Mouse (Mus musculus) C2C12 (cell line): ENCODE data around the gene Ppp4r1.
A peak's percentile ranks its signal among the peaks of the same experiment; 100 is the strongest.

Source experiments
- CEBPB ChIP-seq: IDR thresholded peaks from one replicate; pipeline ENCODE4 v1.6.1; 2011; ENCODE audit warnings: low read depth, mild to moderate bottlenecking, control low read depth, moderate library complexity
- CTCF ChIP-seq: IDR thresholded peaks from one replicate; pipeline ENCODE4 v1.5.1; 2011; ENCODE audit not compliant: control insufficient read depth, insufficient read depth, insufficient read length
- FOSL1 ChIP-seq: IDR thresholded peaks from one replicate; pipeline ENCODE4 v1.8.0; 2011; ENCODE audit warnings: mild to moderate bottlenecking, low read length; ENCODE audit not compliant: poor library complexity, insufficient read depth, severe bottlenecking
- MAX ChIP-seq: IDR thresholded peaks from one replicate; pipeline ENCODE4 v1.6.1; 2011; ENCODE audit warnings: mild to moderate bottlenecking, control low read depth
- MYOD1 ChIP-seq: IDR thresholded peaks from one replicate; pipeline ENCODE4 v1.6.1; 2011; ENCODE audit warnings: low read depth; ENCODE audit not compliant: control insufficient read depth, insufficient read length
- USF1 ChIP-seq: IDR thresholded peaks from one replicate; pipeline ENCODE4 v1.6.1; 2011; ENCODE audit warnings: low read depth, mild to moderate bottlenecking, control low read depth, moderate library complexity

DNA sequence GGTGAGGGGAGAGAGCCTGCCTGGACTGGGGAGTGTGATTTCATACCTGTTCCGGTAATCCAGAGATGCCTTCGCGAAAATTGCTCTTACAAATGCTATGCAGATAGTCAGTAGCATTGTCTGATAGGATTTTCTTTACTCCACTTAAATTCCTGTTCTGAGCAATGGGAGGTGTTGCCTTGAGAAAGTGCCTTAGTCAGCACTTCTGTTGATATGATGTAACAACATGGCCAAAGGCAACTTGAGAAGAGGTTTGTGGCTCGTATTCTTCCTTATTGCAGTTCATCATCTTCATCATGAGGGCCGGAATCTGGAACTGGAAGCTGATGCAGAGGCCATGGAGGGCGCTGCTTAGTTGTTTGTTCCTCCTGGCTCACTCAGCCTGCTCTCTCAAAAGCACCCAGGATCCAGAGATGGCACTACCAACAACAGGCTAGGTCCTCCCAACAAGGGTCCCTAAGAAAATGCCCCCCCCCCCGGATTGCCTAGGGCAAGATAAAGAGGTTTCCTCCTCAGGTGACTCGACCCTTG, 2.3 kb downstream of the Ppp4r1 start:
- TF ChIP-seq CTCF (no peak), CEBPB (peak; percentile 20), USF1 (no peak), MAX (no peak), MYOD1 (no peak), FOSL1 (no peak)
